Mouse (Mus musculus) forebrain, postnatal 0 days (tissue): Measurements from ENCODE around the gene Nkapd1. TPM values are rescaled to one million over a fixed set of nuclear protein-coding genes. Genes with fewer than 3 reads are reported as not detected.

ENCODE experiments used
- ATAC-seq: fragments of 200-750 bp; cut with Nextera tagmentation; 2 replicates; pipeline ENCODE4 v1.8.0; 2017; ENCODE audit warnings: mild to moderate bottlenecking, moderate library complexity
- DNase-seq: peaks from one replicate; pipeline ENCODE4 v3.0.0-alpha.2; 2015
- H3K27ac ChIP-seq: fragments of 300-500 bp; sonication (generic); 2 replicates; pipeline ENCODE4 v1.5.1; 2014; ENCODE audit warnings: low read depth, mild to moderate bottlenecking, antibody characterized with exemption, low read length, moderate library complexity, mixed read lengths
- H3K27me3 ChIP-seq: fragments of 300-500 bp; sonication (generic); 2 replicates; pipeline ENCODE4 v1.6.1; 2014; ENCODE audit warnings: mild to moderate bottlenecking, low read length, mixed read lengths; ENCODE audit not compliant: insufficient read depth
- H3K36me3 ChIP-seq: fragments of 300-500 bp; sonication (generic); 2 replicates; pipeline ENCODE4 v1.6.1; 2014; ENCODE audit warnings: mild to moderate bottlenecking, moderate library complexity; ENCODE audit not compliant: insufficient read depth
- H3K4me1 ChIP-seq: fragments of 300-500 bp; sonication (generic); 2 replicates; pipeline ENCODE4 v1.6.1; 2014; ENCODE audit warnings: antibody characterized with exemption; ENCODE audit not compliant: insufficient read depth
- H3K4me2 ChIP-seq: fragments of 300-500 bp; sonication (generic); 2 replicates; pipeline ENCODE4 v1.6.1; 2014; ENCODE audit warnings: low read depth, mild to moderate bottlenecking, moderate library complexity
- H3K4me3 ChIP-seq: fragments of 300-500 bp; sonication (generic); 2 replicates; pipeline ENCODE4 v1.5.1; 2014; ENCODE audit warnings: low read depth, low read length, mixed read lengths
- H3K9ac ChIP-seq: fragments of 300-500 bp; sonication (generic); 2 replicates; pipeline ENCODE4 v1.6.1; 2014; ENCODE audit warnings: mild to moderate bottlenecking
- H3K9me3 ChIP-seq: fragments of 300-500 bp; sonication (generic); 2 replicates; pipeline ENCODE4 v1.6.1; 2016; ENCODE audit warnings: low read length
- CTCF ChIP-seq: sonication (generic); IDR thresholded peaks from 2 replicates; pipeline ENCODE4 v1.5.1; 2016; ENCODE audit warnings: antibody characterized with exemption, control low read depth, low read depth
- WGBS: fragments of 180-500 bp; shearing (Covaris S2); extraction: QIAGEN DNeasy Blood & Tissue Kit; methylation state at CpG from one replicate; pipeline ENCODE4 v1.1.7; 2014; 5-methylcytosine and 5-hydroxymethylcytosine counted together
- polyA plus RNA-seq: library from polyadenylated mRNA; unstranded; fragments of >200 nt; fragmentation: Nextera tagmentation; extraction: Ambion mirVana; gene quantifications from 2 replicates; pipeline ENCODE4 v1.2.1, GENCODE M21; 2015
- total RNA-seq: library from RNA; depleted of rRNA; stranded (reverse); fragments of >200 nt; gene quantifications from 2 replicates; pipeline ENCODE4 v1.2.3, GENCODE M21; 2014

The Nkapd1 gene
- total and polyA plus RNA-seq, 2 experiments from 2014 or later, result 19.0 to 24.3 TPM

- Histone ChIP-seq H3K4me3 (peak overlapping the region; percentile 95; the same call in 1 of the 2 replicates), H3K9me3 (no peaks in the 10 kb centered on the region), H3K4me1 (no peaks in the 10 kb centered on the region), H3K36me3 (peaks cover 20% of the 10 kb centered on the region), H3K4me2 (peak overlapping the region; percentile 80), H3K27me3 (no peaks in the 10 kb centered on the region), H3K27ac (no peak overlapping the region), H3K9ac (no peak overlapping the region)
- TF ChIP-seq CTCF, result no peak
- ATAC-seq (no peak), DNase-seq (no peak)
- WGBS, result 64% methylated on average over 9 of the region's 9 CpGs
Measured at GRCm38 (mm10) chr9:50617794-50618330, 598 bp upstream of the Nkapd1 start.

- Histone ChIP-seq H3K9me3 (no peaks in the 10 kb centered on the region), H3K4me2 (peak overlapping the region; percentile 80), H3K9ac (peak overlapping the region; percentile 90), H3K27ac (no peak overlapping the region), H3K36me3 (peaks cover 30% of the 10 kb centered on the region), H3K27me3 (no peaks in the 10 kb centered on the region), H3K4me1 (no peaks in the 10 kb centered on the region), H3K4me3 (peak overlapping the region; percentile 95)
- DNase-seq, result no peak
- 42% methylated on average over 11 of the region's 11 CpGs for WGBS
- TF ChIP-seq CTCF, result no peak
- ATAC-seq, result no peak
Measured at GRCm38 (mm10) chr9:50616161-50616560, 1.1 kb downstream of the Nkapd1 start.

GRCm38 (mm10) chr9:50612115-50612514 is 5.1 kb downstream of the Nkapd1 start:
- 83% methylated on average over 4 of the region's 4 CpGs for WGBS
- TF ChIP-seq CTCF, result no peak
- Histone ChIP-seq H3K27me3 (no peaks in the 10 kb centered on the region), H3K4me2 (no peak overlapping the region), H3K9ac (no peak overlapping the region), H3K4me1 (no peaks in the 10 kb centered on the region), H3K4me3 (no peak overlapping the region), H3K36me3 (peaks cover 61% of the 10 kb centered on the region), H3K9me3 (no peaks in the 10 kb centered on the region), H3K27ac (no peak overlapping the region)
- DNase-seq, result no peak
- ATAC-seq, result no peak

GRCm38 (mm10) chr9:50604338-50604737 is 12.9 kb downstream of the Nkapd1 start:
- TF ChIP-seq CTCF, result no peak
- DNase-seq (no peak), ATAC-seq (no peak)
- peak overlapping the region; percentile 88 for H3K4me2 ChIP-seq
- WGBS, result 7% methylated on average over 6 of the region's 6 CpGs
- H3K4me1 ChIP-seq, result peaks cover 13% of the 10 kb centered on the region
- H3K27ac ChIP-seq, result peak overlapping the region; percentile 90
- H3K27me3 ChIP-seq, result no peaks in the 10 kb centered on the region
- H3K9ac ChIP-seq, result peak overlapping the region; percentile 88
- H3K36me3 ChIP-seq, result peaks cover 23% of the 10 kb centered on the region
- no peaks in the 10 kb centered on the region for H3K9me3 ChIP-seq
- H3K4me3 ChIP-seq, result peak overlapping the region; percentile 96

GRCm38 (mm10) chr9:50603998-50604324 is 13.3 kb downstream of the Nkapd1 start:
- Histone ChIP-seq H3K4me3 (peak overlapping the region; percentile 96), H3K9me3 (no peaks in the 10 kb centered on the region), H3K36me3 (peaks cover 24% of the 10 kb centered on the region), H3K27me3 (no peaks in the 10 kb centered on the region), H3K4me2 (peak overlapping the region; percentile 88), H3K4me1 (peaks cover 13% of the 10 kb centered on the region), H3K27ac (peak overlapping the region; percentile 90), H3K9ac (peak overlapping the region; percentile 88)
- ATAC-seq (peak; percentile 80), DNase-seq (no peak)
- WGBS, result 2% methylated on average over 24 of the region's 24 CpGs
- TF ChIP-seq CTCF, result peak; percentile 51; the same call in 1 of the 2 replicates

GRCm38 (mm10) chr9:50603189-50603997 is 13.9 kb downstream of the Nkapd1 start, which contains the start of the genes Sdhd and Timm8b:
Sdhd (minus strand) TSS chr9:50603812.
Timm8b (plus strand) TSS chr9:50603910.
- no peak; the same call in 1 of the 2 replicates for TF ChIP-seq CTCF
- Histone ChIP-seq H3K4me2 (peak within 1 kb of the TSS; percentile 88), H3K4me1 (peaks cover 13% of the 10 kb centered on the region), H3K36me3 (peaks cover 27% of the 10 kb centered on the region), H3K9me3 (no peaks in the 10 kb centered on the region), H3K27ac (peak within 1 kb of the TSS; percentile 90), H3K9ac (peak within 1 kb of the TSS; percentile 88), H3K27me3 (no peaks in the 10 kb centered on the region), H3K4me3 (peak within 1 kb of the TSS; percentile 96)
- 2% methylated on average over 48 of the region's 48 CpGs for WGBS
- ATAC-seq (peak; percentile 99), DNase-seq (peak; percentile 96)
